Mouse (Mus musculus): ENCODE data around the gene Spint2.

DNA sequence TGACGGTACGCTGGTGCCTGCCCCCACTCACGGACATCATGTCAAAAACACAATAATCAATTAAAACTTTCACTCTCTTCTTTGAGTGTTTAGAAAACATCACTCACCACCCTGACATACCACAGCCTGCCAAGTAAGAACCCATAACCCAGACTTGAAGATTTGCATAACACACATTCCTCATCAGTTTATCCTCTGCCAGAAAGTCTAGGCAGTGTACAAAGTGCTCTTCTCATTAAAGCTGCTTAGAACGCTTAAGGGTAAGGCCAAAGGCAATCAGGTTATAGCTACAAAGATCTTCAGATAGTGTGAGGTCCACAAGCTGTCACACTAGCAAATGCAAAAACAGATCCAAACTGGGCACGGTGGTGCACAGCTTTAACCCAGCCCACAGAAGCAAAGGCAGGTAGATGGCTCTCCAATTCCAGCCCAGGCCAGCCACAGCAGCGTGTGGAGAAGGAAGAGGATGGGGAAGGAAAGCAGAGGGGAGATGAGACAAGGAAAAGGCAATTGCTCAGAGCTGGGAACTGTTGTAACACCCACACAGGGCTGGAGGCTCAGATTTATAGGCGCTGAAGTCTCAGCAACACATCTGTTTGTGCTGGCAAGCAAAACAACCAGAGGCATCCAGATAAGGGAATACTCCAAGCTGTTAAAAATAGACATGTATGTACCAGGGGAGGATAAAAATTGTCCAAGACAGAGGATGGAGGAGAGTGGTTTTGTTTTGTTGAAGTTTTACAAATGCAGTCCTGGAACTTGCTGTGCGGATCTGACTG lies 9.8 kb downstream of the Spint2 start:
- no peak for TF ChIP-seq CTCF (IDR thresholded peaks at IDR 0.05; ENCODE audit: low read depth, low read length)
- no peak for TF ChIP-seq EP300 (IDR thresholded peaks at IDR 0.05; ENCODE audit: insufficient read depth, low read depth, low read length)

All from ES-Bruce4 (cell line).